Mouse (Mus musculus): ENCODE results near the gene Hist1h4d. TPM values are rescaled to one million over a fixed set of nuclear protein-coding genes. Genes with fewer than 3 reads are reported as not detected.

The Hist1h4d gene
- total and polyA plus RNA-seq, 2 experiments from 2014 or later, result 39.6 to 2,187 TPM

GRCm38 (mm10) chr13:23593051-23593770 lies 11.8 kb downstream of the Hist1h4d start:
- ATAC-seq (no peak), DNase-seq (ENCODE audit: low spot score) (no peak)
- H3K4me3 ChIP-seq (ENCODE audit: low read length), result no peak overlapping the region
- no peak overlapping the region for H3K9ac ChIP-seq (replicated peaks; ENCODE audit: low read length)
- no peaks in the 10 kb centered on the region for H3K27me3 ChIP-seq (ENCODE audit: insufficient read depth, low read length)
- no peak overlapping the region for H3K4me2 ChIP-seq (ENCODE audit: low read depth, low read length)
- H3K9me3 ChIP-seq (ENCODE audit: low read length), result no peaks in the 10 kb centered on the region
- TF ChIP-seq CTCF (IDR thresholded peaks at IDR 0.05; ENCODE audit: low read depth), result no peak
- 86% methylated on average over 5 of the region's 5 CpGs for WGBS
- no peaks in the 10 kb centered on the region for H3K36me3 ChIP-seq (ENCODE audit: insufficient read depth, low read length)
- no peak overlapping the region for H3K27ac ChIP-seq
- no peaks in the 10 kb centered on the region for H3K4me1 ChIP-seq (ENCODE audit: insufficient read depth, low read length)

- WGBS, result 78% methylated on average over 2 of the region's 2 CpGs
- no peaks in the 10 kb centered on the region for H3K4me1 ChIP-seq (ENCODE audit: insufficient read depth, low read length)
- H3K27me3 ChIP-seq (ENCODE audit: insufficient read depth, low read length), result no peaks in the 10 kb centered on the region
- no peak overlapping the region for H3K27ac ChIP-seq
- H3K9ac ChIP-seq (replicated peaks; ENCODE audit: low read length), result no peak overlapping the region
- H3K4me3 ChIP-seq (ENCODE audit: low read length), result no peak overlapping the region
- DNase-seq (ENCODE audit: low spot score) (no peak), ATAC-seq (no peak)
- no peak overlapping the region for H3K4me2 ChIP-seq (ENCODE audit: low read depth, low read length)
- H3K36me3 ChIP-seq (ENCODE audit: insufficient read depth, low read length), result no peaks in the 10 kb centered on the region
- H3K9me3 ChIP-seq (ENCODE audit: low read length), result no peaks in the 10 kb centered on the region
- TF ChIP-seq CTCF (IDR thresholded peaks at IDR 0.05; ENCODE audit: low read depth), result no peak
Observed at GRCm38 (mm10) chr13:23595185-23595584, 13.8 kb downstream of the Hist1h4d start.

GRCm38 (mm10) chr13:23595622-23596372 lies 14.4 kb downstream of the Hist1h4d start:
- TF ChIP-seq CTCF (IDR thresholded peaks at IDR 0.05; ENCODE audit: low read depth), result no peak
- Histone ChIP-seq H3K4me1 (ENCODE audit: insufficient read depth, low read length) (no peaks in the 10 kb centered on the region), H3K4me2 (ENCODE audit: low read depth, low read length) (no peak overlapping the region), H3K9ac (replicated peaks; ENCODE audit: low read length) (no peak overlapping the region), H3K9me3 (ENCODE audit: low read length) (no peaks in the 10 kb centered on the region), H3K36me3 (ENCODE audit: insufficient read depth, low read length) (no peaks in the 10 kb centered on the region), H3K27ac (no peak overlapping the region), H3K27me3 (ENCODE audit: insufficient read depth, low read length) (no peaks in the 10 kb centered on the region), H3K4me3 (ENCODE audit: low read length) (no peak overlapping the region)
- DNase-seq (ENCODE audit: low spot score), result no peak
- WGBS, result 87% methylated on average over 7 of the region's 7 CpGs
- no peak for ATAC-seq

- H3K9me3 ChIP-seq (ENCODE audit: low read length), result no peaks in the 10 kb centered on the region
- H3K4me2 ChIP-seq (ENCODE audit: low read depth, low read length), result no peak overlapping the region
- H3K4me3 ChIP-seq (ENCODE audit: low read length), result no peak overlapping the region
- TF ChIP-seq CTCF (IDR thresholded peaks at IDR 0.05; ENCODE audit: low read depth), result peak; percentile 86
- 8% methylated on average over 9 of the region's 9 CpGs for WGBS
- H3K36me3 ChIP-seq (ENCODE audit: insufficient read depth, low read length), result no peaks in the 10 kb centered on the region
- H3K4me1 ChIP-seq (ENCODE audit: insufficient read depth, low read length), result no peaks in the 10 kb centered on the region
- H3K9ac ChIP-seq (replicated peaks; ENCODE audit: low read length), result no peak overlapping the region
- ATAC-seq (no peak), DNase-seq (ENCODE audit: low spot score) (peak; percentile 84)
- no peaks in the 10 kb centered on the region for H3K27me3 ChIP-seq (ENCODE audit: insufficient read depth, low read length)
- H3K27ac ChIP-seq, result no peak overlapping the region
Observed at GRCm38 (mm10) chr13:23597957-23598356, 16.6 kb downstream of the Hist1h4d start.

- H3K27ac ChIP-seq, result no peak overlapping the region
- TF ChIP-seq CTCF (IDR thresholded peaks at IDR 0.05; ENCODE audit: low read depth), result no peak
- no peaks in the 10 kb centered on the region for H3K36me3 ChIP-seq (ENCODE audit: insufficient read depth, low read length)
- 85% methylated on average over 7 of the region's 7 CpGs for WGBS
- DNase-seq (ENCODE audit: low spot score), result no peak
- no peak overlapping the region for H3K4me3 ChIP-seq (ENCODE audit: low read length)
- no peaks in the 10 kb centered on the region for H3K9me3 ChIP-seq (ENCODE audit: low read length)
- no peak overlapping the region for H3K4me2 ChIP-seq (ENCODE audit: low read depth, low read length)
- no peaks in the 10 kb centered on the region for H3K4me1 ChIP-seq (ENCODE audit: insufficient read depth, low read length)
- no peak overlapping the region for H3K9ac ChIP-seq (replicated peaks; ENCODE audit: low read length)
- ATAC-seq, result no peak
- no peaks in the 10 kb centered on the region for H3K27me3 ChIP-seq (ENCODE audit: insufficient read depth, low read length)
Observed at GRCm38 (mm10) chr13:23603182-23603699, 21.8 kb downstream of the Hist1h4d start.

- Histone ChIP-seq H3K9me3 (ENCODE audit: low read length) (no peaks in the 10 kb centered on the region), H3K4me1 (ENCODE audit: insufficient read depth, low read length) (no peaks in the 10 kb centered on the region), H3K27me3 (ENCODE audit: insufficient read depth, low read length) (no peaks in the 10 kb centered on the region), H3K4me2 (ENCODE audit: low read depth, low read length) (no peak overlapping the region), H3K27ac (no peak overlapping the region), H3K4me3 (ENCODE audit: low read length) (no peak overlapping the region), H3K36me3 (ENCODE audit: insufficient read depth, low read length) (no peaks in the 10 kb centered on the region), H3K9ac (replicated peaks; ENCODE audit: low read length) (no peak overlapping the region)
- DNase-seq (ENCODE audit: low spot score) (no peak), ATAC-seq (no peak)
- no peak for TF ChIP-seq CTCF (IDR thresholded peaks at IDR 0.05; ENCODE audit: low read depth)
- WGBS, result 93% methylated on average over 3 of the region's 3 CpGs
Observed at GRCm38 (mm10) chr13:23604452-23604851, 23.1 kb downstream of the Hist1h4d start.

Measured in hindbrain, postnatal 0 days (tissue).